Mouse (Mus musculus): ENCODE measurements around the gene Fli1. TPM values are rescaled to one million over a fixed set of nuclear protein-coding genes. Genes with fewer than 3 reads are reported as not detected.

The Fli1 gene
- total RNA-seq, 2 experiments from 2014 or later, result 6.1 to 6.7 TPM

DNA sequence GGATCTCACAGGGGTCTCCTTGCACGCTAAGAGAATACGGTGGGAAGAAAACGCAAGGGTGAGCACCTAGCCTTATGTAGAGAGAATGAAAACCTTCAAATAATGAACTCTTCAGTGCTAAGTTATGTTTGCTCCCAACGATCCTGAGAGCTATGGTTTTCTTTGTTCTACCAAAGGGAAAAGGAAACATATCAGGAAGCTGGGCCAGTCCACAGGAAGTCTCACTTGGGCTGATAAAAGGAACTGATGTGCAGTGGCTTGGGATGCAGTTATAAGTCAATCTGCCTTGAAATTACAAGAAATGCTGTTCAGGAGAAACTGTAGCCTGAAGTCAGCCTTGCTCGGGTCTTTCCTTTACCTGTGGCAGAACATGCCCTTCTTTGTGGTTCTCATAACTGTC is 13.1 kb downstream of the Fli1 start:
- no peak for DNase-seq (ENCODE audit: low spot score in 2 of 2)

DNA sequence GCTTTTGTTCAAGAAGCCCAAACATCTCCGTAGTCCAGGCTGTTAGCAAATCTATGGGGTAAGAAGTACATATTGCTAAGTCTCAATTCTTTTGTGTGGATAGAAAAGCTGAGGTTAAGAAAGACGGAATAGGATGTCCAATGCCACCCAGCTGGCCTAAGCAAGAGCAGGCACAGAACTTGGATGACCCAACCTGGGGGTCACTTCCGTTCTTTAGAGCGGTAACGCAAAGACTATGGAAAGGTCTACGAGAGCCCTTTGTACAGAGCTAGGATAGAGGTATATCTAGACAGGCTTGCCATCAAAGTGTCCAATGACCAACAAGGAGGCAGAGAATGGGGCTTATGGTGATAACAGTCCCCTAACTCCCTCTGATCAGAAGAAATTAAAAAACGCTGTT is 15.3 kb downstream of the Fli1 start:
- DNase-seq (ENCODE audit: low spot score in 2 of 2), result no peak

DNA sequence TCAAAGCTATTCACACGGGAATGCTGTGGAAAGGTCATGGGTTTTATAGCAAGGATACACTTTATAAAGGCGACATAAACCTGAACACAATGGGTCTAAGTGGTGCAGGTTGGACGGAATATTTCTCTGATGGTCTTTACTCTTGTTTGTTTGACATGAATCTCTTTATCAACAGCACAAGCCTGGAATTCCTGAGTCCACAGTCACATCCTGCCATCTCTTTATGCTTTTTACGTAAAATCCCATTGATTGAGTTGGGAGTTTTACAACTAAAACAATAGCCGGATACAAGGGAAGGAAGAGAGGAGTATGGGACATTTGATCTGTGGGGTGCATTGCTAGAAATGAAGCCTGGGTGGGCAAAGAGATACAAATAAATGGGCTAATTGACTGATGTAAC is 16.9 kb downstream of the Fli1 start:
- DNase-seq (ENCODE audit: low spot score in 2 of 2), result no peak

DNA sequence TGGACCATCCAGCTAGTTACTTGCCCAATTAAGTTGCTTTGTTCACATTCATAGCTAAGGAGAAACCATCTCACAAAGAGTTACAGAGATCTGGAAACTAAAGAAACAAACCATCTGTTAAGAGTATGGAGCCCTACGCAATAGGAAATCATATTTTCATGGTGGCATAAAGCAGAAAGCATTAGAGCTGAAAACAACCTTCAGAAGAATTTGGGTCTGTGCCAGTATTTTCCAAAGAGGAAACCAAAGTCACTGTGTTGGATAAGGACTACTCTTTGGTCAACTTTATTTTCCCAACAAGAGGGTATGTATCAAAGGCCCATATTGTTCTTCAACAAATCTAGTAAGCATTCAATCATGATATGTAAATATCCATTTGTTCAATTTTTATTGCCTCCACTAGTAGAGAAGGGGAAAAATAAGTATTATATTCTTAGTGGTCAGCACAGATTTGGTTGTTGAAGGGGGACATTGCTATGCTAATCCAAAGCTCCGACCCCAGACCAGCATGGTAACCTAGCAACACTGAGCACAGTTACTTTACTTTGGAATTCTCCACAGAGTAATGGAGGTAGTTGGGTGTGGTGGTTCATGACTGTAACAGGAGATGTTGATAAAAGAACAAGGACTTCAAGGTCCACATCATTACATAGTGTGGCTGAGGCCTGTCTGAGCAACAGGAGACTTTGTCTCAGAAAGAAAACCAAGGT is 20.0 kb downstream of the Fli1 start:
- no peak for DNase-seq (ENCODE audit: low spot score in 2 of 2)

DNA sequence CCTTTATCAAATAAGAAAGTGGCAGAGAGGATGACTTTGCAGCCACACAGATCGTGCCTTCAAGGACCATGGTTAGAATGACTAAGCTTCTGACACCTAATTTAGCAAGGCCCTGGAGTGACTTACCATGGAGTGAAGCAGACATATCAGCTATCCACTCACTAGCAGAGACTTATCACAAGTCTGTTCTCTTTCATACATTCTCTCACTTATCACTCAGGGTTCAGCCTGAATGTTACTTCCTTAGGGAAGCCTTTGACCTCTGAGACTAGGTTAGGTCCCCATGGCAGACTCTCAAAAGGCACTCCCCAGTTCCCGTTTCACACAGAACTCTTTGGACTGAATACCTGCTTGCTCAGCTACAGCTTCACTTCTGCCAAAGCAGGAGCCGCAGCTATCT is 21.3 kb downstream of the Fli1 start:
- DNase-seq (ENCODE audit: low spot score in 2 of 2), result no peak

DNA sequence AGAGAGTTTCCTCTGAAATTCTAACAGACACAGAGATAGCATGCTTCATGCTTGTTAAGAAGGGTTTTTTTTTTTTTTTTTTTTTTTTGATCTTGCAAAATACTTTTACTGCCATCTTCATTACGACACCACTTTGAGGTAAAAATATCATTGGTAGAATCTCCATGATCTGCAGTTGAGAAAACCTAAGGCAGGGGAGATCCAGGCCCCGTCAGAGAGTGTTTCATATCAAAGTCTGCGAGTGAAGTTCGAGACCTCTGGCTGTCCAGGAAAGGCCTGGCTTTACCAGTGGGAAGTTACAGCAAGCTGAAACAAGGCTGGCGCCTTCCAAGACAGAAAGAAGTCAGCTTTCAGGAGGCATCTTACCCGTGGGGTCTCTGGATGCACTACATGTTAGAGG is 21.8 kb downstream of the Fli1 start:
- DNase-seq (ENCODE audit: low spot score in 2 of 2), result no peak

DNA sequence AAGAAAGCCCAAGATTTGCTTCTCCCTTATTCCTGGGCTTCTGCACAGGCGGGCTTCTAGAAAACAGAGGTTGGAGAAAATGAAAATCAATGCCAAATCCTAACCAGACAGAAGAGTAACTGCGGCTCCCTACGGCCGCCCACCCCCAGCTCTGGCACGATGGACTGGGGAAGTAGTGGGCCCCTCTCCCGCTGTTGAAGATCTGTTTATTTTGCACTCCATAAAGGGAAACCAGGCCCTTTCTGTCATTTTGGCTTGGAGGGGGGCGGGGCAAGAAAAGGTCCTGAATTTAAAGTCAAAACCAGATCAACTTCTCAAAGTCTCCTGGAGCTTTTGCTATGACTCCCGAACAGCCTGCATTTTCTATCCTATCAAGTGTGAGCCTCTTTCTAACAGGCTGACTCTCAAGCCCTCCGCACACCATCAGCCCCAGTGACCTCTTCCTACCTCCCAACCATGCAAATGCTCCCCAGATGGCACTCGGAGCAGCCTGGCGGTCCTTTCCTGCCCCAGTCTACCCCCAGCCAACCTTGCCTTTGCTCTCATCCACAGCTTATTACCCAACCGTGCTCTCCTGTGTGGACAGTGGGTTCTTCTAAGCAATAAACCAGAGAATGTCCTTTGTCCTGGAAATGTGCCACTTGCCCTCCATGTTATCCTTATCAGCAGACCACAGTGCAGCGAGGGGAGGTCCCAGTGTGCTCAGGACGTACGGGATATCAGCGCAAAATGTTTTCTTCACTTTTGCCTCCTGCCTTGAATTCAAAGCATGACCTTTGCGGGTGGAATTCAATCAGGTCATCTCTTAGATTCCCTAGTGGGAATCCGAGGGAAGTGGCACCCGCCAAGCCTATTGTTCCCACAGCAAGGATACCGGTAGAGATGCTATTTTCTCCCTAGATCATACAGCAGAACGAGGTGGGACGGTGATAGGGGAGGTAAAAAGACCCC is 23.3 kb downstream of the Fli1 start:
- DNase-seq (ENCODE audit: low spot score in 2 of 2), result no peak

DNA sequence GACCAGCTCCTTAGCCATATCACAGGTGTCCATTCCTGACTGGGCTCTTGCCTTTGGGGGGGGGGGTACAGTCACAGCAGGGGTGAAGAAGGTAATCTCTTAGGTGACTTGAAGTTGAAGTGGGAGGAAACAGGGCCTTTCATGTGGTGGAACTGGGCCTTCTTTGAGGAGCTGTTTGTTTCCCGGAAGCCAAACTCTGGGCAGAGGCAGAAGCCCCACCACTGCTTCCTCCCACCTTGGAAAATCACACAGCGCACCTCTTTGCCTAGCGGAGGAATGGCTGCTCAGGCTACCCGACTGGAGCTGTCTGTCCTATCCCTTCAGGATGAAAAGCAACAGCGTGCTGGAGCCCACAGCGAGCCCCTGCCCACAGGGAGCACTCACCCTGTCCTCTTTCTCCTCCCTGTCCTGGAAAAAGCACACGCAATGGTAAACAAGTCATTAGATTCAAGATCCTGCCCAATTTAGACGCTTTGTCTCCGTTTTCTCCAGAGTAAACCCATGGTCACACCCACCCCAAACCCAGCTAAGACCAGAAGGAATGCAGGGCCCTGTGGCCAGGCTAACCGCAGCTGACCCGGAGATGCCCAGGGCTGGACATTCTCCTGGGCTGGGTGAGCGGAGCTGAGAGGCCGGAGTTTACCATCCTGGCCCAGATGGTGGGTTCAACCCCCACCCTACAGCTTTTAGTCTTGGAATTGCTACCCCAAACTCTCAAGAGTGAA is 24.1 kb downstream of the Fli1 start:
- DNase-seq (ENCODE audit: low spot score in 2 of 2), result no peak

DNA sequence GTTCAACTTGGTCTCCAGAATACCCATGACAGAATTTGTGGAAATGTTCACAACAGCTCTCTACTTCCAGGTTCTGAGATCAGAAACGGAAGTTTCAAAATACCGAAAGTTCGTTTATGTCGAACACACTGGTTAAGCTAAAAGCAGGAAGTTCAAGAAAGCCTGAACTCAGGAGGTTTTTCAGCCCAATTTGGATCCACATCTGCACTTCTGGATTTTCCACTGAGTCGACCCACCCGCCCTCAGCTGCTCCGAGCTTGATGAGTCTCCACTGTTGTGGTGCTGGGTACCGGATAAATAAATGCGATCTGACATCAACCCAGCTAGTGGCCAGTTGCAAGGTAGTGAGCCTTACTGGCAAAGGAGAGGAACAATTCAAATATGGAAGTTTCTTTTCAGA is 26.0 kb downstream of the Fli1 start:
- no peak for DNase-seq (ENCODE audit: low spot score in 2 of 2)

DNA sequence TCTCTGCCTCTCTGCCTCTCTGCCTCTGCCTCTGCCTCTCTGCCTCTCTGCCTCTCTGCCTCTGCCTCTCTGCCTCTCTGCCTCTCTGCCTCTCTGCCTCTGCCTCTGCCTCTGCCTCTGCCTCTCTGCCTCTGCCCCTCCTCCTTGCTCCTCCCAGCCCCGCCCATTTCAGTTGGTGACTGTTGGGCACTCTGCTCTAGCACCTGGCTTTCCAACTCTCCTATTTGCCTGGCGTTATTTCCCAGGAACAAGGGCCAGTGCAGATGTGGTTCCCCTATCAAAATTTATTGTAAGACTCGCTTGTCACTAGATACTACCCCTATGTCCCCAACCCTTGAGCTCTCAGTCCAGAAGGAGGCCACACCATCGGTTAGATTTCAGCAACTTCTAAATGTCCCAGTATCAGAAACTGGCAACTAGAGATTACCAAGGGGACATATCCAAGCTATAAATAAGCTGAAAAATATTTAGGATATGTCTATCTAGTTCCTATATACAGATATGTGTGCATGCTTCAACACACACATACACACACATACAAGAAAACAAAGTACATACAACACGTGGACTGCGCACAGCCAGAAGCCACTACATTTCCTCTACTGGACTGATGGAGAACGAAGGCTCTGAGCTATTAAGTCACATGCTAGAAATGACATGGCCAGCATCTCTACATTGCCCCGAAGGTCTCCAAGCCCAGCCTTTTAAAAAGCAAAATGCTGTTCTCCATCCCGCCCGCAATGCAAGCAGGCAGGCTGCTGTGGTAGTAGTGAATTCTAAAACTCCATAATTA is 26.6 kb downstream of the Fli1 start:
- DNase-seq (ENCODE audit: low spot score in 2 of 2), result no peak

DNA sequence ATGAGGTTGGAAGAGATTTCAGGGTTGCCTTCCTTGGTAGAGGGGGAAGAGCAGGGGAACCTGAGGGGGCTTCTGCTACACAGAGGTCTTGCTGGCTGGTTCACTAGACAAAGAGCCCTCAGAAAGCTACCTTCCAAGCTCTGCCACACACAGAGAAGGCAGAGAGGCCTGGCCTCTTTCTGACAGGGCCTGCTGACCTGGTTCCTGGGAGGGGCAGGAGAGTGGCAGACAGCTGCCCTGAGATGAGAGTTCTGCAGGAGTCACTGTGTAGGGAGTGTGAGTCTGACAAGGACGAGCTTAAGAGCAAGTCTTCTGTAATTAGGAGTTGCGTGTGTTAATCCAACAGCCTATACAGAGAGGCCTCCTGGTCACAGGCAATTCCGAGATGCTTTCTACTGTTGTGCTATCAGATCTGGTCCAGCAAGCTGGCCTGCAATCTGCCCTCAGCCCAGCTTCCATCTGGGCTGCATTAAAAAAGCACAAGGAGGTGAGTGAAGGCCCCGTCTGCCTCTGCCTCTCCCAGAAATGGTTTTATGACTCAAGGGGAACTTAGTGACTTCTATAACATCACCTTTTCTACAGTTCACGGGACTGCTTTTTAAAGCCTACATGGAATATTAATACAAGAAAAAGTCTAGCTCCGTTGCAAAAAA is 28.1 kb downstream of the Fli1 start:
- DNase-seq (ENCODE audit: low spot score in 2 of 2), result no peak

DNA sequence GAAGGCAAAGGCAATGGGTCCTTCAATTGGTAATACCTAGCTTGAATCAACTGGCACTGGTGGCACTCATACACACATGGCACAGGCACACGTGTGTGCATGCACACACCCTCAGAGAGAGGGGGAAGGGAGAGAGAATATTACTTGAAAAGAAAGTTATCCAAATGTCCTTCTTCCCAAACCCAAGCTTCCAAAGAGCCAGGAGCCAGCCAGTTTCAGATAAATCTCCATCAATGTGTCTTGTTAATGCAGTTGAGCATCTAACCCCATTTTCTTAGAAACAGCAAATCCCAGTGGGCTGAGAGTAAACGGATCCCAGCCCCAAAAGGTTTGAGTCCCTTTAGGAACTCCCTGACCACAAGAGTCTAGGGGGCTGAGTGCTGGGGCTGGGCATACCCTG is 29.2 kb downstream of the Fli1 start:
- DNase-seq (ENCODE audit: low spot score in 2 of 2), result no peak

DNA sequence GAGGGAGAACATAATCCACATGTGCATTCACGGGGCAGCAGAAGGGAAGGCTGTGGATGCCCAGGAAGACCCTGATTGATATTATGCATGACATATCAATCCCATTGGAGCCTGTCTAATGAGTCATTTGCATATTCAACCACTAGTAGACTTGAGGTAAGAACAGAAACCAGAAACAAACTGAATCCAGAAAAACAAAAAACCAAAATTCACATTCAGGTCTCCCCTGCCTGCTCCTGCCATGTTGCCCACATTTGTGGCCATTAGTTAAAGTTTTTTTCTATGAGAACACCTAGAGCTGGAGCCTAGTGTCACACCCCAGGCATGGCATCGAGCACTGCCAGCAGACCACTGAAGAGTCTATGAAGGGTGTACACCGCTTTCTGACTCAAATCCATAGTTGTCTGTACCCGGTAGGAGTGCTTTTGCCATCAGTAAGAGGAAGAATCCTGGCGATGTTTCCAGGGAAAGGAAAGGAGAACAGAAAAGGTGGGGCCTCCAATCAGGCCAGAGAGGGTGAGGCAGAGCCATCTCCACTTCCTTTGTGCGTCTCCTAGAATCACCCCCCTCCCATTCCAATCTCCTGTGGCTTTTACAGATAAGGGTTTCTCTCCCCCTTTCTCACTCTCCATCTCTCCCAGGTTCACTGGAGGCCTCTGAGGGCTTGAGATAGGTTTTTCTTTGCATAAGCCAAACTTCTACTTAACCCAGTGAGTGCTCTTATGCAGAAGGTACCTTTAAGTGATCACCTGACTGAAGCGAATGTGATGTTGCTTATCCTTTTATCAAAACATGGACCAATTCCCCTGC is 32.0 kb downstream of the Fli1 start:
- no peak for DNase-seq (ENCODE audit: low spot score in 2 of 2)

DNA sequence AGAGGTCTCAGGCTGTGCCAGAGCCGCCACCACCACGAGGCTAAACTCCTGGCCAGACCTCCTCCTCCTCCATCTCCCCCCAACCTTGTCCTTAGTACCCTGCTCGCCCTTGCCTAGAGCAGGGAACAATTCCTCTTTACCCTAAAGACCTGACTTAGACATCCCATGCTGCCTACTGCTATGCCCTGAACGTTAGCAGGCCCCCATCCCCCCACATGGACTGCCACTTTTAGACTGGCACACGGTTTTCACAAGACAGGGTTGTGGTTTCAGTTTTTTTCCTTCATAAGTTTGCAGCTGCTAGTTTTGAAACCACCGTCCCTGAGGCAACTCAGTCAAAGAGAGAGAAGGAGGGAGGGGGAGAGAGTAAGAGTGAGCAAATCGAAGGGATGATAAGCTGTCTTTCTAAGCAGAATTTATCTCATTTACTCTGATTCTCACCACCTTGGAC is 32.9 kb downstream of the Fli1 start:
- no peak for DNase-seq (ENCODE audit: low spot score in 2 of 2)

DNA sequence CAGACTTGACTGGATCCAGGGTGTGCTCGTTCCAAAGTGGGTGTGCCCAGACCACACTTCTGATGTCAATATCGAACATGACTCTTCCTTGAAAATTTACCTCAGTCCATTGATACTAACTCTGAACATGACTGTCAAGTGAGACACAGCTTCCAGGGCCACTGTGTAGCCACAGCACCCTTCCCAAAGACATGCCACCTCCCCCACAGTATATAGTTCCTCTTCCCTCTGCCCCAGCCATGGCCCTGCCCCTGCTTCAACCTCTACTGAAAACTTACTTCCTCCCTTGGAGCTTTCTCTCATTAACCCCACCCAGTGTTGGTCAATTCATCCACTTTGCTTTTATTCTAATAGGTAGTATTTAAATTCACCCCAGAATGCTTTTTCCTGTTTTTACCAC is 34.0 kb downstream of the Fli1 start:
- DNase-seq (ENCODE audit: low spot score in 2 of 2), result no peak

DNA sequence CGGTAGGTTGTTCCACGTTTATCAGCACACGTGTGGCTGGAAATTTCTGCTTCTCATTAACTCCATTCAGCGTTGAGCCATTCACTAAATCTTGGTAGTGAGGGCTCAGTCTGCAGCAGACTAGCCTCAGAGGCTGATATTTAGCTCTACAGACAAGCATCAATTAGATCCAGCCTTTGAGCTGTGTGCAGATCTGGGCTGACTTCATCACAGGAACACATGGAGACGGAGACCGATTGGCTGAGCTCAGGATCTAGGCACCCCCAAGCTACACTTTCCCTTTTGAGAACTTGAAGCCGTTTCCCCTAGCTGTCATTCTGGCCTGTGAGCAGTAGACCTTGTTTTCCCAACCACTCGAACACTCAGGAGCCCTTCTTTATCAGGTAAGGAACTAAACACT is 34.5 kb downstream of the Fli1 start:
- no peak for DNase-seq (ENCODE audit: low spot score in 2 of 2)

DNA sequence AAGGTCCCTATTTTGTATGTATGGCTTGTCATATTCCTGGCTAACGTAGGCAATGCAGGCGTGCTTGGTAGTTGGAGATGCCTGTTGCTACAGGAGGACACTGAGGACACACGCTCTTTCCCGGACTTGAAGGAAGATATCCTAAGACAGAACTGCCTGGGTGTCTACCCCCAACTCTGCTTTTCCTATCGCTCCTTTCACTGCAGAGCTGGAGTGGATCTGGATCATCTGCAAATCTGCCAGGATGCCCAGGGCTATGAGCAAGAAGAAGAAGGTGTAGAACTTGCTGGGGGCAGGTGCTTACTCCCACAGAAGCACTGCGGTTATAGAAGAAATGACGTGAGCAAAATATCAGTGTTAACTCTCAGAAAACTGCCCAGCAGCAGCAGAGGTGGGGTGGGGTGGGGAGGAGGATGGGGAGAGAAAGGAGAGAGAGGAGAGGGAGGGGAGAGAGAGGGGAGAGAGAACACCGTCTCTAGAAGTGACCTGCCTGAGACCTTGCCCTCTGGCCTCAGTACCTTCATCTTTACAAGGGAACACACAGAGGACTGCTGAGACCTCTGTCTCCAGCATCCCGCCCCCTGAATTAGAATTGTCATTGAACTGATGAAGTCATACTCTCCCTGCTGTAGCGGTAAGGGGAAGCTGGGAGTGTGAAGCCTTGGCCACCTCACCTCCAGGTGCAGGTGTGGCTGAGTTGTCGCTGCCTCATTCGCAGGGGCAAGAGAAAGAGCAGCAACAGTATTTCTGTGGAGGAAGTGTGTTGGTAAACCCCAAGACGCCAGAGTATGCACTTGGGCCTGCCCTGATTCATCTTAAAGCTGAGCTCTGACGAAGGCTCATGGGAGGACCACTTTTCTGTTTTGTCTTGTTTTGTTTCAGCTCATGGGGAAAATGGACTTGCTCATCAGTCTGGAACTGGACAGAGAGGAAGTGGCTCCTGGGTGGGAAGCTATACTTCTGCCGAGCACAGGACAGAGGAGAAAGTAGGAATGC is 35.5 kb downstream of the Fli1 start:
- no peak for DNase-seq (ENCODE audit: low spot score in 2 of 2)

DNA sequence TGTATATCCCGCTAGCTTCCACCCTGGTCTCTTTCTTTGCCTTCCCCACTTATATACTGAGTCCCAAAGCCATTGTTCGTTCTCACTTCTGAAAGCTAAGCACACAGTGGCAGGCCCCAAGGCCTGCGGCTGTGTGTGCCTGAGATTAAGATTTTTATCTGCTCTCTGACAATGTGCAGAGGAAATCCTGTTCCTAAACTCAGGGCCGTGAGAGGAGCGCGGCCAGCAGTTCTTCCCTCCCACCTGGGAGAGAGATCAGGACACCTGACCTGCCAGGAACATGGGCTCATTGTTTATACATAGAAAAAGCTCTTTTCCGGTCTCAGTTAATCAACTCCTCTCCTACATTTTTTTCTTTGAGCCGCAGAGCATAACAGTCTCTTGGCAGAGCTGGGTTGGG is 36.5 kb downstream of the Fli1 start:
- DNase-seq (ENCODE audit: low spot score in 2 of 2), result no peak

Measured in layer of hippocampus, postnatal 14 days (tissue).